Mouse (Mus musculus) embryonic facial prominence, embryonic 12.5 days (tissue): ENCODE data around the gene Naif1. TPM values are rescaled to one million over a fixed set of nuclear protein-coding genes. Genes with fewer than 3 reads are reported as not detected.

Experiments used
- ATAC-seq: fragments of 200-750 bp; cut with Nextera tagmentation; 2 replicates; pipeline ENCODE4 v1.8.0; 2017; ENCODE audit not compliant: insufficient number of reproducible peaks, insufficient read depth, low FRiP score, low TSS enrichment
- H3K27ac ChIP-seq: fragments of 300-500 bp; sonication (generic); 2 replicates; pipeline ENCODE4 v1.5.1; 2016; ENCODE audit warnings: mild to moderate bottlenecking
- H3K27me3 ChIP-seq: fragments of 300-500 bp; sonication (generic); 2 replicates; pipeline ENCODE4 v1.6.1; 2016; ENCODE audit warnings: mild to moderate bottlenecking, moderate library complexity
- H3K36me3 ChIP-seq: fragments of 300-500 bp; sonication (generic); 2 replicates; pipeline ENCODE4 v1.6.1; 2016; ENCODE audit warnings: mild to moderate bottlenecking
- H3K4me1 ChIP-seq: fragments of 300-500 bp; sonication (generic); 2 replicates; pipeline ENCODE4 v1.6.1; 2016
- H3K4me2 ChIP-seq: fragments of 300-500 bp; sonication (generic); replicated peaks from 2 replicates; pipeline ENCODE4 v1.6.1; 2016; ENCODE audit warnings: mild to moderate bottlenecking, moderate library complexity
- H3K4me3 ChIP-seq: fragments of 300-500 bp; sonication (generic); 2 replicates; pipeline ENCODE4 v1.5.1; 2016; ENCODE audit warnings: mild to moderate bottlenecking
- H3K9ac ChIP-seq: fragments of 300-500 bp; sonication (generic); 2 replicates; pipeline ENCODE4 v1.6.1; 2016; ENCODE audit warnings: mild to moderate bottlenecking, moderate library complexity
- H3K9me3 ChIP-seq: fragments of 300-500 bp; sonication (generic); 2 replicates; pipeline ENCODE4 v1.6.1; 2016; ENCODE audit warnings: mild to moderate bottlenecking, moderate library complexity
- WGBS: fragments of 180-500 bp; shearing (Covaris S2); methylation state at CpG from one replicate; pipeline ENCODE4 v1.1.7; 2016; 5-methylcytosine and 5-hydroxymethylcytosine counted together
- polyA plus RNA-seq: library from polyadenylated mRNA; unstranded; fragments of >200 nt; fragmentation: Nextera tagmentation; extraction: Ambion mirVana; gene quantifications from 2 replicates; pipeline ENCODE4 v1.2.1, GENCODE M21; 2016

Naif1 gene
- polyA plus RNA-seq, 1 experiment from 2014 or later = 6.3 TPM

GRCm38 (mm10) chr2:32418430-32419151, 31.7 kb upstream of the Naif1 start:
- H3K4me1 ChIP-seq = peaks cover 15% of the 10 kb centered on the region
- H3K4me2 ChIP-seq = no peak overlapping the region
- H3K36me3 ChIP-seq = peaks cover 75% of the 10 kb centered on the region
- 54% methylated on average over 12 of the region's 12 CpGs for WGBS
- no peak for ATAC-seq
- no peak overlapping the region for H3K9ac ChIP-seq
- H3K27me3 ChIP-seq = no peaks in the 10 kb centered on the region
- H3K4me3 ChIP-seq = no peak overlapping the region
- no peaks in the 10 kb centered on the region for H3K9me3 ChIP-seq
- peak overlapping the region; percentile 2; the same call in 1 of the 2 replicates for H3K27ac ChIP-seq

GRCm38 (mm10) chr2:32419359-32419758, 30.9 kb upstream of the Naif1 start:
- 89% methylated on average over 3 of the region's 3 CpGs for WGBS
- Histone ChIP-seq H3K9me3 (no peaks in the 10 kb centered on the region), H3K4me2 (no peak overlapping the region), H3K27ac (0 out of 2 replicates have a peak overlapping the region, but pooled peaks have one; percentile 25), H3K4me3 (no peak overlapping the region), H3K27me3 (no peaks in the 10 kb centered on the region), H3K9ac (no peak overlapping the region), H3K36me3 (peaks cover 67% of the 10 kb centered on the region), H3K4me1 (peaks cover 21% of the 10 kb centered on the region)
- no peak for ATAC-seq

DNA sequence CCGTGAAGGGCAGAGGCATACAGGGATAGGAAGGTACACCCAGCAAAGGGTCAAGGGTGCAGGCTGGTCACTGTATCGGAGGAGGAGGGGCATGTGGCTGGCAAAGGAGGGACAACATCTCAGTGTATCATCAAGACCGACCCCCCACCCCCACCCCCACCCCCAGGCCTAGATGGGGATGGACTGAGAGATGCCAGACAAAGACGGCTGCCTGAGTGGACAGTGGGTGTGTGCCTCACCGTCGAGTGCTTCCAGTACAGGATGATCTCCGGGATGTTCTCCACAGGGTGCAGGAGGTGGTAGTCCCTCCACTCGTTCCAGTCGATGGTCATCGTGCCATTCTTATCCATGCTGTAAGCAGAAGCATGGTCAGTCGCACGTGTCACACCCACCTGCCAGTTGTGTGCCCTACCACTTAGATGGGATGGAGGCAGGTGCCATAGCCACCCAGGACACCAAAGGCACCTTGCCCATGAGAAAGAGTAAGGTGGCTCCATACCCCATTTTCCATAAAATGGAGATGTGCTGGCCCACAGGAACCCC, 30.1 kb upstream of the Naif1 start:
- WGBS = 91% methylated on average over 12 of the region's 12 CpGs
- Histone ChIP-seq H3K4me2 (no peak overlapping the region), H3K36me3 (peaks cover 60% of the 10 kb centered on the region), H3K4me3 (no peak overlapping the region), H3K27ac (0 out of 2 replicates have a peak overlapping the region, but pooled peaks have one; percentile 25), H3K9me3 (no peaks in the 10 kb centered on the region), H3K4me1 (peaks cover 29% of the 10 kb centered on the region), H3K27me3 (no peaks in the 10 kb centered on the region), H3K9ac (no peak overlapping the region)
- no peak for ATAC-seq

DNA sequence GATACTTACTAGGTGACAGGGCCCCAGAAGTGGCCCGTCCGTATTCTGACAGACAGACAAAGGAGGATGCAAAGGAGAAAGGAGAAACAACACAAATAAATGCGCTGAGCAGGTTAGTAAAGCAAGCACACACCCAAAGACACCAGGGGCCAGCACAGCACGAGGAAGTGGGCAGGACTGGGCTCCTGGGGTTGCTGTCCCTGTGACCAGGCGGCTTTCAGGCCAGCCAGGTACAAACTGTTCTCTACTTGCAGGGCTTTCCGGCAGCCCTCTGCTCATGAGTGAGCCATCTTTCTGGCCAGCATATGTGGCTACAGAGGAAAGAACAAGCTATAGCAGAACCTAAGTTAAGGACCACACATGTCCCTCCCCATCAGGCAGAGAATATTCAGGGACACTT, 29.6 kb upstream of the Naif1 start:
- H3K36me3 ChIP-seq = peaks cover 55% of the 10 kb centered on the region
- no peaks in the 10 kb centered on the region for H3K9me3 ChIP-seq
- H3K9ac ChIP-seq = no peak overlapping the region
- ATAC-seq = no peak
- 85% methylated on average over 6 of the region's 6 CpGs for WGBS
- no peak overlapping the region for H3K4me3 ChIP-seq
- no peak overlapping the region for H3K4me2 ChIP-seq
- no peaks in the 10 kb centered on the region for H3K27me3 ChIP-seq
- no peak overlapping the region for H3K27ac ChIP-seq
- peaks cover 33% of the 10 kb centered on the region for H3K4me1 ChIP-seq

GRCm38 (mm10) chr2:32421851-32422251, 28.4 kb upstream of the Naif1 start:
- WGBS = 91% methylated on average over 6 of the region's 6 CpGs
- no peaks in the 10 kb centered on the region for H3K27me3 ChIP-seq
- no peak overlapping the region for H3K4me3 ChIP-seq
- H3K4me2 ChIP-seq = no peak overlapping the region
- no peaks in the 10 kb centered on the region for H3K9me3 ChIP-seq
- peaks cover 33% of the 10 kb centered on the region for H3K4me1 ChIP-seq
- H3K9ac ChIP-seq = no peak overlapping the region
- H3K27ac ChIP-seq = no peak overlapping the region
- no peak for ATAC-seq
- H3K36me3 ChIP-seq = peaks cover 43% of the 10 kb centered on the region

- H3K4me3 ChIP-seq = peak overlapping the region; percentile 40
- H3K9me3 ChIP-seq = no peaks in the 10 kb centered on the region
- ATAC-seq = peak; percentile 87
- H3K36me3 ChIP-seq = peaks cover 25% of the 10 kb centered on the region
- peak overlapping the region; percentile 84 for H3K4me2 ChIP-seq
- WGBS = 1% methylated on average over 14 of the region's 14 CpGs
- H3K4me1 ChIP-seq = peaks cover 45% of the 10 kb centered on the region
- no peaks in the 10 kb centered on the region for H3K27me3 ChIP-seq
- H3K9ac ChIP-seq = peak overlapping the region; percentile 39
- H3K27ac ChIP-seq = peak overlapping the region; percentile 90
These were observed 26.6 kb upstream of the Naif1 start for GRCm38 (mm10) chr2:32423481-32424331.

DNA sequence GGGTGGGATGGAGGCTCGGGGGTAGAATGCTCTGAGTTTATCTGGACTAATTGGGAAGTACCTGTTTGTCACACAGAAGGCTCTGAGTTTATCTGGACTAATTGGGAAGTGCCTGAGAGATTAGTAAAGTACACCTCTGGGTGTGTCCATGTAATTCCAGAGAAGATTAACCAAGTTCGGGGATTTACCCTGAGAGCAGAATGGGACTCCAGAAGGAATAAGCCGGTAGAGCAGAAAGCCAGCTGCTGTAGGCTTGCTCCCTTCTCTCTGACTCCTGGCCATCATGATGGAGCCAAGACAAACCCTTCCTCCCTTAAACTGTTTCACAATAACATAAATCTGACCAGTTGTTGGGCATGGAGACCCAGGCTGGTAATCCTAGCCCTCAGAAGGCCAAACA, 25.5 kb upstream of the Naif1 start:
- 0 out of 2 replicates have a peak overlapping the region, but pooled peaks have one; percentile 7 for H3K4me2 ChIP-seq
- H3K9ac ChIP-seq = no peak overlapping the region
- H3K4me1 ChIP-seq = peaks cover 51% of the 10 kb centered on the region
- H3K36me3 ChIP-seq = peaks cover 14% of the 10 kb centered on the region
- ATAC-seq = no peak
- H3K27ac ChIP-seq = peak overlapping the region; percentile 90
- no peak overlapping the region for H3K4me3 ChIP-seq
- no peaks in the 10 kb centered on the region for H3K9me3 ChIP-seq
- WGBS = 37% methylated on average over 3 of the region's 3 CpGs
- no peaks in the 10 kb centered on the region for H3K27me3 ChIP-seq

DNA sequence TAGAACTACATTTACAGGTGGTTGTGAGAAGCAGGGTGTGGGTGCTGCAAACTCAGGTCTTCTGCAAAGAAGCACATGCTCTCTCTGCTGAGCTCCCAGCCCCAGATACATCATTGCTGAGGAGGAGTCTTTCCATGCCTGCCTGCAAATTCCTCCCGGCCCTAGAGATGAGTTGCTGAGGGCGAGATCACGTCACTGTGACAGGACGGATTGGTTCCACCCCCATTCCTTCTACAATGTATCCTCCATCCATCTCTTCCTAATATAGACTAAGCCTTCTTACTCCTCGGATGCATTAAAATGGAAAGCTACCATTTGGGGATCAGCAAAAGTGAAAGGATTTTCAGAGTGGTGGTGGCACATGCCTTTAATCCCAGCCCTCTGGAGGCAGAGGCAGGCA, 24.7 kb upstream of the Naif1 start:
- ATAC-seq = no peak
- H3K36me3 ChIP-seq = peaks cover 6% of the 10 kb centered on the region; the same call in 1 of the 2 replicates
- no peaks in the 10 kb centered on the region for H3K9me3 ChIP-seq
- H3K4me3 ChIP-seq = no peak overlapping the region
- 76% methylated on average over 5 of the region's 5 CpGs for WGBS
- no peak overlapping the region for H3K9ac ChIP-seq
- peak overlapping the region; percentile 90; the same call in 1 of the 2 replicates for H3K27ac ChIP-seq
- peaks cover 58% of the 10 kb centered on the region for H3K4me1 ChIP-seq
- H3K27me3 ChIP-seq = no peaks in the 10 kb centered on the region
- H3K4me2 ChIP-seq = no peak overlapping the region

- H3K4me2 ChIP-seq = no peak overlapping the region
- no peak overlapping the region for H3K27ac ChIP-seq
- no peak for ATAC-seq
- no peaks in the 10 kb centered on the region for H3K27me3 ChIP-seq
- H3K4me1 ChIP-seq = peaks cover 59% of the 10 kb centered on the region
- WGBS = 93% methylated on average over 1 of the region's 1 CpGs
- peaks cover 2% of the 10 kb centered on the region; the same call in 1 of the 2 replicates for H3K36me3 ChIP-seq
- H3K9me3 ChIP-seq = no peaks in the 10 kb centered on the region
- H3K4me3 ChIP-seq = no peak overlapping the region
- H3K9ac ChIP-seq = no peak overlapping the region
These were observed 24.1 kb upstream of the Naif1 start for GRCm38 (mm10) chr2:32426141-32426540.

- peak overlapping the region; percentile 23; the same call in 1 of the 2 replicates for H3K4me2 ChIP-seq
- peak overlapping the region; percentile 7; the same call in 1 of the 2 replicates for H3K27ac ChIP-seq
- H3K27me3 ChIP-seq = no peaks in the 10 kb centered on the region
- H3K9ac ChIP-seq = no peak overlapping the region
- H3K9me3 ChIP-seq = no peaks in the 10 kb centered on the region
- H3K4me1 ChIP-seq = peaks cover 63% of the 10 kb centered on the region
- H3K4me3 ChIP-seq = no peak overlapping the region
- ATAC-seq = no peak
- H3K36me3 ChIP-seq = no peaks in the 10 kb centered on the region
- WGBS = 67% methylated on average over 5 of the region's 5 CpGs
These were observed 22.5 kb upstream of the Naif1 start for GRCm38 (mm10) chr2:32427720-32428119.

- no peaks in the 10 kb centered on the region for H3K27me3 ChIP-seq
- H3K4me2 ChIP-seq = peak overlapping the region; percentile 23
- peak overlapping the region; percentile 65 for H3K27ac ChIP-seq
- H3K9me3 ChIP-seq = no peaks in the 10 kb centered on the region
- 60% methylated on average over 8 of the region's 8 CpGs for WGBS
- peaks cover 57% of the 10 kb centered on the region for H3K4me1 ChIP-seq
- H3K4me3 ChIP-seq = no peak overlapping the region
- H3K36me3 ChIP-seq = no peaks in the 10 kb centered on the region
- H3K9ac ChIP-seq = no peak overlapping the region
- peak; percentile 19; the same call in 1 of the 2 replicates for ATAC-seq
These were observed 22.0 kb upstream of the Naif1 start for GRCm38 (mm10) chr2:32428262-32428722.
